Mouse (Mus musculus) midbrain, embryonic 10.5 days (tissue): ENCODE results near the gene Fancb. TPM values are rescaled to one million over a fixed set of nuclear protein-coding genes. Genes with fewer than 3 reads are reported as not detected.
A peak's percentile ranks its signal among the peaks of the same experiment; 100 is the strongest.

Experiments
- DNase-seq: peaks from one replicate; pipeline ENCODE4 v3.0.0-alpha.2; 2017; ENCODE audit warnings: low spot score
- H3K27ac ChIP-seq: fragments of 300-500 bp; sonication (generic); replicated peaks from 2 replicates; pipeline ENCODE4 v1.5.1; 2016; ENCODE audit warnings: mild to moderate bottlenecking
- H3K27me3 ChIP-seq: fragments of 300-500 bp; sonication (generic); 2 replicates; pipeline ENCODE4 v1.6.1; 2016; ENCODE audit warnings: low read depth, mild to moderate bottlenecking; ENCODE audit not compliant: poor library complexity, severe bottlenecking
- H3K36me3 ChIP-seq: fragments of 300-500 bp; sonication (generic); 2 replicates; pipeline ENCODE4 v1.6.1; 2016; ENCODE audit warnings: mild to moderate bottlenecking, moderate library complexity
- H3K4me1 ChIP-seq: fragments of 300-500 bp; sonication (generic); 2 replicates; pipeline ENCODE4 v1.6.1; 2016
- H3K4me3 ChIP-seq: fragments of 300-500 bp; sonication (generic); 2 replicates; pipeline ENCODE4 v1.5.1; 2016; ENCODE audit warnings: mild to moderate bottlenecking, moderate library complexity
- H3K9me3 ChIP-seq: fragments of 300-500 bp; sonication (generic); replicated peaks from 2 replicates; pipeline ENCODE4 v1.6.1; 2016; ENCODE audit warnings: mild to moderate bottlenecking
- WGBS: fragments of 180-500 bp; shearing (Covaris S2); methylation state at CpG from one replicate; pipeline ENCODE4 v1.1.7; 2016; 5-methylcytosine and 5-hydroxymethylcytosine counted together
- polyA plus RNA-seq: library from polyadenylated mRNA; unstranded; fragments of >200 nt; fragmentation: Nextera tagmentation; extraction: Ambion mirVana; gene quantifications from 2 replicates; pipeline ENCODE4 v1.2.1, GENCODE M21; 2016

Fancb gene
- polyA plus RNA-seq, result 10.0 and 10.3 TPM in 2 replicates

- peaks cover 74% of the 10 kb centered on the region for H3K27me3 ChIP-seq
These were observed at the start of gene Fancb, which contains the start of gene Mospd2 for GRCm38 (mm10) chrX:164980193-164980775. Fancb (plus strand) TSS chrX:164980592. Mospd2 (minus strand) TSS chrX:164980375.

GRCm38 (mm10) chrX:164941540-164941939 is 38.9 kb upstream of the Fancb start:
- Histone ChIP-seq H3K27me3 (peaks cover 56% of the 10 kb centered on the region), H3K36me3 (peaks cover 34% of the 10 kb centered on the region), H3K9me3 (no peaks in the 10 kb centered on the region), H3K4me3 (no peak overlapping the region), H3K4me1 (no peaks in the 10 kb centered on the region), H3K27ac (no peak overlapping the region)
- no peak for DNase-seq
- WGBS, result 94% methylated on average over 5 of the region's 5 CpGs

More at GRCm38 (mm10) chrX:164980193-164980775, at the start of gene Fancb, which contains the start of gene Mospd2:
- no peaks in the 10 kb centered on the region for H3K9me3 ChIP-seq
- DNase-seq, result peak; percentile 84
- no peaks in the 10 kb centered on the region for H3K36me3 ChIP-seq
- H3K27ac ChIP-seq, result peak within 1 kb of the TSS; percentile 81
- 12% methylated on average over 26 of the region's 26 CpGs for WGBS
- peaks cover 8% of the 10 kb centered on the region; the same call in 1 of the 2 replicates for H3K4me1 ChIP-seq
- H3K4me3 ChIP-seq, result peak within 1 kb of the TSS; percentile 60

- H3K4me3 ChIP-seq, result no peak overlapping the region
- H3K4me1 ChIP-seq, result no peaks in the 10 kb centered on the region
- no peaks in the 10 kb centered on the region for H3K9me3 ChIP-seq
- 79% methylated on average over 11 of the region's 11 CpGs for WGBS
- no peak overlapping the region for H3K27ac ChIP-seq
- H3K36me3 ChIP-seq, result peaks cover 8% of the 10 kb centered on the region
- H3K27me3 ChIP-seq, result peaks cover 19% of the 10 kb centered on the region; the same call in 1 of the 2 replicates
- DNase-seq, result no peak
These were observed 28.4 kb upstream of the Fancb start for GRCm38 (mm10) chrX:164951858-164952576.

- Histone ChIP-seq H3K36me3 (peaks cover 8% of the 10 kb centered on the region), H3K4me1 (no peaks in the 10 kb centered on the region), H3K9me3 (no peaks in the 10 kb centered on the region), H3K4me3 (no peak overlapping the region), H3K27ac (no peak overlapping the region), H3K27me3 (peaks cover 20% of the 10 kb centered on the region; the same call in 1 of the 2 replicates)
- WGBS, result 84% methylated on average over 5 of the region's 5 CpGs
- no peak for DNase-seq
These were observed 27.6 kb upstream of the Fancb start for GRCm38 (mm10) chrX:164952601-164953375.

- H3K27me3 ChIP-seq, result peaks cover 74% of the 10 kb centered on the region
These were observed 14.5 kb upstream of the Fancb start for GRCm38 (mm10) chrX:164965750-164966448.

GRCm38 (mm10) chrX:164971206-164971605 is 9.2 kb upstream of the Fancb start:
- Histone ChIP-seq H3K4me1 (no peaks in the 10 kb centered on the region), H3K27me3 (peaks cover 68% of the 10 kb centered on the region), H3K4me3 (no peak overlapping the region), H3K27ac (no peak overlapping the region), H3K36me3 (no peaks in the 10 kb centered on the region), H3K9me3 (no peaks in the 10 kb centered on the region)
- no peak for DNase-seq
- WGBS, result 95% methylated on average over 3 of the region's 3 CpGs

More at GRCm38 (mm10) chrX:164965750-164966448, 14.5 kb upstream of the Fancb start:
- 95% methylated on average over 3 of the region's 3 CpGs for WGBS
- no peak for DNase-seq
- H3K4me1 ChIP-seq, result no peaks in the 10 kb centered on the region
- no peak overlapping the region for H3K4me3 ChIP-seq
- no peak overlapping the region for H3K27ac ChIP-seq
- peaks cover 18% of the 10 kb centered on the region; the same call in 1 of the 2 replicates for H3K36me3 ChIP-seq
- H3K9me3 ChIP-seq, result no peaks in the 10 kb centered on the region

- peaks cover 8% of the 10 kb centered on the region; the same call in 1 of the 2 replicates for H3K4me1 ChIP-seq
- WGBS, result 97% methylated on average over 2 of the region's 2 CpGs
- H3K36me3 ChIP-seq, result no peaks in the 10 kb centered on the region
- H3K27ac ChIP-seq, result no peak overlapping the region
- no peak overlapping the region for H3K4me3 ChIP-seq
- no peaks in the 10 kb centered on the region for H3K9me3 ChIP-seq
- DNase-seq, result no peak
- H3K27me3 ChIP-seq, result peaks cover 77% of the 10 kb centered on the region
These were observed 1.5 kb upstream of the Fancb start for GRCm38 (mm10) chrX:164978866-164979265.

GRCm38 (mm10) chrX:165003141-165003540 is 22.7 kb downstream of the Fancb start:
- 48% methylated on average over 4 of the region's 4 CpGs for WGBS
- Histone ChIP-seq H3K9me3 (no peaks in the 10 kb centered on the region), H3K27me3 (peaks cover 88% of the 10 kb centered on the region), H3K36me3 (no peaks in the 10 kb centered on the region), H3K27ac (no peak overlapping the region), H3K4me1 (no peaks in the 10 kb centered on the region), H3K4me3 (no peak overlapping the region)
- DNase-seq, result no peak

GRCm38 (mm10) chrX:165004779-165005324 is 24.5 kb downstream of the Fancb start, which contains the start of gene Gm17604:
Gm17604 (minus strand) TSS chrX:165004829.
- H3K4me3 ChIP-seq, result no peak within 1 kb of the TSS
- H3K4me1 ChIP-seq, result no peaks in the 10 kb centered on the region
- H3K27ac ChIP-seq, result no peak within 1 kb of the TSS
- H3K36me3 ChIP-seq, result no peaks in the 10 kb centered on the region
- H3K9me3 ChIP-seq, result no peaks in the 10 kb centered on the region
- peaks cover 74% of the 10 kb centered on the region for H3K27me3 ChIP-seq
- DNase-seq, result no peak
